1 mouse cellular context compared by ENCODE assay signal in genomic region chr19:7494187-7495015, GRCm38 (mm10).
A peak's percentile ranks its signal among the peaks of the same experiment; 100 is the strongest.
TF ChIP-seq lines count a peak whose summit lies in the region.

No protein-coding gene starts in this region.

TF ChIP-seq in CH12.LX, 34 proteins besides CTCF, POLR2A, EP300 and RAD21 (continued from another document):
- no peak for TF ChIP-seq MAZ (IDR thresholded peaks at IDR 0.05; ENCODE audit: low read depth, low read length)
- no peak for TF ChIP-seq PAX5 (IDR thresholded peaks at IDR 0.05; ENCODE audit: low read length)
- TF ChIP-seq ZMIZ1 (IDR thresholded peaks at IDR 0.05; ENCODE audit: low read depth, low read length), result 0 out of 2 replicates have a peak, but pooled peaks have one; percentile 30
- TF ChIP-seq UBTF (IDR thresholded peaks at IDR 0.05; ENCODE audit: low read depth, low read length), result peak; percentile 96
- TF ChIP-seq MYC (IDR thresholded peaks at IDR 0.05; ENCODE audit: low read depth, low read length), result peak; percentile 86
TF ChIP-seq in CH12.LX: peak in this region for 16.
